Comparison of ENCODE assay signal across 24 mouse cellular contexts in genomic region chr14:16717821-16718220, GRCm38 (mm10).
DNase-seq lines count a peak whose midpoint lies in the region; ATAC-seq and TF ChIP-seq lines count a peak whose summit lies in the region.
"Had no signal": no experiment of that assay in that cellular context is flagged by ENCODE, and none has a peak within 500 bp of the region (broad histone marks: within the 10 kb centered on the region; RNA-seq: fewer than 3 reads in every experiment).

No protein-coding gene starts in this region.

- H3K4me1 ChIP-seq in embryonic facial prominence, embryonic 11.5 days (ENCODE audit: control insufficient read depth, insufficient read depth, low read length) = no peaks in the 10 kb centered on the region
- H3K4me1 ChIP-seq in embryonic facial prominence, embryonic 10.5 days = peaks cover 13% of the 10 kb centered on the region
- no peaks in the 10 kb centered on the region for H3K4me1 ChIP-seq in kidney, embryonic 14.5 days (ENCODE audit: control insufficient read depth, insufficient read depth, low read length)
- H3K4me1 ChIP-seq in kidney, embryonic 16.5 days (ENCODE audit: insufficient read depth, low read length) = no peaks in the 10 kb centered on the region
- H3K4me1 ChIP-seq in kidney, postnatal 0 days (replicated peaks; ENCODE audit: insufficient read depth, low read length) = no peaks in the 10 kb centered on the region

- ATAC-seq in embryonic facial prominence, embryonic 11.5 days (replicated peaks; ENCODE audit: insufficient number of reproducible peaks, low FRiP score, low TSS enrichment, low read depth) = no peak
- ATAC-seq in kidney, embryonic 14.5 days (ENCODE audit: low FRiP score, low TSS enrichment) = peak; percentile 43; the same call in 1 of the 2 replicates
- no peak for ATAC-seq in kidney, embryonic 16.5 days (ENCODE audit: low FRiP score, low TSS enrichment)
- ATAC-seq in kidney, postnatal 0 days (replicated peaks; ENCODE audit: low FRiP score, low read depth) = no peak
- ATAC-seq: activated CD4-positive, CD25-positive, alpha-beta regulatory T cell, adult 4 months; CD4-positive, CD25-positive, alpha-beta regulatory T cell, adult 4 months; forebrain, embryonic 13.5 days; forebrain, embryonic 15.5 days; forebrain, postnatal 0 days; Patski had no signal

- no peaks in the 10 kb centered on the region for H3K36me3 ChIP-seq in embryonic facial prominence, embryonic 11.5 days (replicated peaks; ENCODE audit: control insufficient read depth, insufficient read depth, low read depth, low read length)
- no peaks in the 10 kb centered on the region for H3K36me3 ChIP-seq in embryonic facial prominence, embryonic 10.5 days (replicated peaks)
- H3K36me3 ChIP-seq in kidney, embryonic 14.5 days (ENCODE audit: control insufficient read depth, insufficient read depth, low read length) = no peaks in the 10 kb centered on the region
- no peaks in the 10 kb centered on the region for H3K36me3 ChIP-seq in kidney, embryonic 16.5 days (ENCODE audit: insufficient read depth, low read length)
- H3K36me3 ChIP-seq in kidney, postnatal 0 days (ENCODE audit: insufficient read depth, low read length) = no peaks in the 10 kb centered on the region
- H3K36me3 ChIP-seq: embryonic facial prominence, embryonic 12.5 days; forebrain, embryonic 15.5 days; G1E had no signal

- H3K4me2 ChIP-seq in embryonic facial prominence, embryonic 11.5 days (ENCODE audit: low read depth, low read length) = no peak overlapping the region
- no peak overlapping the region for H3K4me2 ChIP-seq in kidney, embryonic 14.5 days (replicated peaks; ENCODE audit: low read depth, low read length)
- no peak overlapping the region for H3K4me2 ChIP-seq in kidney, embryonic 16.5 days (replicated peaks; ENCODE audit: low read depth, low read length)
- no peak overlapping the region for H3K4me2 ChIP-seq in kidney, postnatal 0 days (ENCODE audit: low read length)
- H3K4me2 ChIP-seq: embryonic facial prominence, embryonic 12.5 days; forebrain, embryonic 13.5 days; forebrain, embryonic 15.5 days had no signal

- no peak for TF ChIP-seq CTCF in kidney, postnatal 0 days (IDR thresholded peaks at IDR 0.05; ENCODE audit: low read depth)

- no peaks in the 10 kb centered on the region for H3K9me3 ChIP-seq in embryonic facial prominence, embryonic 11.5 days (replicated peaks; ENCODE audit: control insufficient read depth, low read length)
- no peaks in the 10 kb centered on the region for H3K9me3 ChIP-seq in embryonic facial prominence, embryonic 10.5 days
- no peaks in the 10 kb centered on the region for H3K9me3 ChIP-seq in kidney, embryonic 14.5 days (ENCODE audit: control insufficient read depth, low read length)
- H3K9me3 ChIP-seq in kidney, embryonic 16.5 days (ENCODE audit: low read length) = no peaks in the 10 kb centered on the region
- no peaks in the 10 kb centered on the region for H3K9me3 ChIP-seq in kidney, postnatal 0 days (replicated peaks; ENCODE audit: low read length)
- H3K9me3 ChIP-seq: embryonic facial prominence, embryonic 12.5 days; forebrain, embryonic 13.5 days; forebrain, embryonic 15.5 days; G1E had no signal

- no peak overlapping the region for H3K4me3 ChIP-seq in embryonic facial prominence, embryonic 11.5 days (ENCODE audit: low read depth, low read length)
- H3K4me3 ChIP-seq in embryonic facial prominence, embryonic 10.5 days = no peak overlapping the region
- no peak overlapping the region for H3K4me3 ChIP-seq in kidney, embryonic 14.5 days (ENCODE audit: low read length)
- H3K4me3 ChIP-seq in kidney, embryonic 16.5 days (ENCODE audit: low read length) = no peak overlapping the region
- no peak overlapping the region for H3K4me3 ChIP-seq in kidney, postnatal 0 days (replicated peaks; ENCODE audit: low read depth, low read length)
- H3K4me3 ChIP-seq: embryonic facial prominence, embryonic 12.5 days; forebrain, embryonic 13.5 days; forebrain, embryonic 15.5 days had no signal

- WGBS in embryonic facial prominence, embryonic 11.5 days = 60% methylated on average over 3 of the region's 3 CpGs
- WGBS in embryonic facial prominence, embryonic 10.5 days = 58% methylated on average over 3 of the region's 3 CpGs
- 55% methylated on average over 3 of the region's 3 CpGs for WGBS in kidney, embryonic 14.5 days
- WGBS in kidney, embryonic 16.5 days = 37% methylated on average over 3 of the region's 3 CpGs
- 41% methylated on average over 3 of the region's 3 CpGs for WGBS in kidney, postnatal 0 days

- H3K27ac ChIP-seq in embryonic facial prominence, embryonic 11.5 days (replicated peaks; ENCODE audit: low read depth, low read length) = no peak overlapping the region
- no peak overlapping the region for H3K27ac ChIP-seq in embryonic facial prominence, embryonic 10.5 days (replicated peaks)
- H3K27ac ChIP-seq in kidney, embryonic 14.5 days (ENCODE audit: low read depth, low read length) = no peak overlapping the region
- H3K27ac ChIP-seq in kidney, embryonic 16.5 days (ENCODE audit: low read length) = no peak overlapping the region
- no peak overlapping the region for H3K27ac ChIP-seq in kidney, postnatal 0 days
- H3K27ac ChIP-seq: embryonic facial prominence, embryonic 12.5 days; forebrain, embryonic 13.5 days; forebrain, embryonic 15.5 days had no signal

- H3K27me3 ChIP-seq in embryonic facial prominence, embryonic 11.5 days (ENCODE audit: control insufficient read depth, insufficient read depth, low read length) = no peaks in the 10 kb centered on the region
- H3K27me3 ChIP-seq in embryonic facial prominence, embryonic 10.5 days (replicated peaks; ENCODE audit: low read depth, poor library complexity, severe bottlenecking) = no peaks in the 10 kb centered on the region
- H3K27me3 ChIP-seq in kidney, embryonic 14.5 days (ENCODE audit: control insufficient read depth, insufficient read depth, low read length) = no peaks in the 10 kb centered on the region
- no peaks in the 10 kb centered on the region for H3K27me3 ChIP-seq in kidney, embryonic 16.5 days (ENCODE audit: insufficient read depth, low read length)
- no peaks in the 10 kb centered on the region for H3K27me3 ChIP-seq in kidney, postnatal 0 days (ENCODE audit: insufficient read depth, low read length)
- H3K27me3 ChIP-seq: CH12.LX; embryonic facial prominence, embryonic 12.5 days; forebrain, embryonic 13.5 days; forebrain, embryonic 15.5 days had no signal

- H3K9ac ChIP-seq in embryonic facial prominence, embryonic 11.5 days (replicated peaks; ENCODE audit: low read length) = no peak overlapping the region
- H3K9ac ChIP-seq in kidney, embryonic 14.5 days (ENCODE audit: low read depth, low read length) = no peak overlapping the region
- no peak overlapping the region for H3K9ac ChIP-seq in kidney, embryonic 16.5 days (replicated peaks; ENCODE audit: low read length)
- H3K9ac ChIP-seq in kidney, postnatal 0 days (ENCODE audit: low read depth, low read length) = no peak overlapping the region
- H3K9ac ChIP-seq: embryonic facial prominence, embryonic 12.5 days; forebrain, embryonic 13.5 days; forebrain, embryonic 15.5 days; forebrain, postnatal 0 days had no signal

- peak; percentile 21 for DNase-seq in embryonic facial prominence, embryonic 11.5 days (ENCODE audit: low spot score)
- no peak for DNase-seq in embryonic facial prominence, embryonic 10.5 days (ENCODE audit: low spot score)
- DNase-seq in kidney, postnatal 0 days (ENCODE audit: low spot score) = peak; percentile 46
- DNase-seq in kidney, postnatal 4 days = no peak
- DNase-seq: adrenal gland, adult 8-10 months; adrenal gland, postnatal 14 days; adrenal gland, postnatal 36 days; B cell, adult 2 months; cerebellum, adult 11-12 months; cerebellum, adult 2 months; cerebellum, adult 9-10 months; cerebellum, postnatal 10 days; cerebellum, postnatal 25 days; forebrain, postnatal 0 days had no signal

Comparison
In these comparisons a context has a peak if more than half of its experiments do, and no peak if none do; other contexts are left out.
1. DNase-seq: peak in embryonic facial prominence, embryonic 11.5 days (single experiment) and kidney, postnatal 0 days (single experiment); none in embryonic facial prominence, embryonic 10.5 days (single experiment) and kidney, postnatal 4 days (0 of 2).